In the genomic region with DNA sequence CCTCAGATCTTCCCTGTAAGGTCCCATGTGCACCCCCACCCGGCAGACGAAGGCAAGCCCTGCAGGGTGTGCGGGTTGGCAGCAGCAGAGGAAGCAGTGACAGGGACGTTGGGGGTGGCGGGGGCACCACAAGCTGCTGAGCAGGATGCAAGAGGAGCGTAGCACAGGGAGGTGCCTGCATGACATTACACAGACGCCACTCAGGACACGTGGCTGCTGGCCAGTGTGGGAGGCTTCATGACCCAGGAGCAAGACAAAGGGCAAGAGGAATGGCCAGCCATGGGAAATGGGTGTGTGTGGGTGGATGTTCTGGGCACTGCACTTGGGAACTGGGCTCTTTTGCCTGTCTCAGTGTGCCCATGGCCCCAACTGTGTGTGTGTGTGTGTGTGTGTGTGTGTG, we compare ENCODE assay signal across 9 mouse cellular contexts. TPM values are rescaled to one million over a fixed set of nuclear protein-coding genes. Genes with fewer than 3 reads are reported as not detected.
DNase-seq lines count a peak whose midpoint lies in the region; ATAC-seq and TF ChIP-seq lines count a peak whose summit lies in the region.
"Had no signal": no experiment of that assay in that cellular context is flagged by ENCODE, and none has a peak within 500 bp of the region (broad histone marks: within the 10 kb centered on the region; RNA-seq: fewer than 3 reads in every experiment).

No protein-coding gene starts in this region.

- no peak overlapping the region for H3K4me2 ChIP-seq in hindbrain, postnatal 0 days (ENCODE audit: low read depth, low read length)
- no peak overlapping the region for H3K4me2 ChIP-seq in hindbrain, embryonic 11.5 days (replicated peaks; ENCODE audit: low read depth, low read length)
- H3K4me2 ChIP-seq in forebrain, embryonic 12.5 days = no peak overlapping the region
- no peak overlapping the region for H3K4me2 ChIP-seq in hindbrain, embryonic 14.5 days (replicated peaks)

- no peak overlapping the region for H3K4me3 ChIP-seq in hindbrain, postnatal 0 days (ENCODE audit: low read length)
- H3K4me3 ChIP-seq in hindbrain, embryonic 11.5 days (ENCODE audit: low read depth, low read length) = no peak overlapping the region
- no peak overlapping the region for H3K4me3 ChIP-seq in brown adipose tissue, adult 24 weeks (ENCODE audit: insufficient read depth, low read depth, low read length)
- no peak overlapping the region for H3K4me3 ChIP-seq in forebrain, embryonic 12.5 days (replicated peaks)
- H3K4me3 ChIP-seq in hindbrain, embryonic 14.5 days (replicated peaks; ENCODE audit: low read length) = no peak overlapping the region

- no peaks in the 10 kb centered on the region for H3K27me3 ChIP-seq in hindbrain, postnatal 0 days (ENCODE audit: insufficient read depth, low read length)
- H3K27me3 ChIP-seq in hindbrain, embryonic 11.5 days (ENCODE audit: control insufficient read depth, insufficient read depth, low read length) = no peaks in the 10 kb centered on the region
- H3K27me3 ChIP-seq in forebrain, embryonic 12.5 days = no peaks in the 10 kb centered on the region
- H3K27me3 ChIP-seq in hindbrain, embryonic 14.5 days (ENCODE audit: control insufficient read depth, insufficient read depth, low read length) = no peaks in the 10 kb centered on the region

- TF ChIP-seq CTCF in hindbrain, postnatal 0 days (IDR thresholded peaks at IDR 0.05; ENCODE audit: low read depth) = no peak

- ATAC-seq in hindbrain, postnatal 0 days = peak; percentile 12; the same call in 1 of the 2 replicates
- ATAC-seq in hindbrain, embryonic 11.5 days (ENCODE audit: low FRiP score) = no peak
- ATAC-seq in forebrain, embryonic 12.5 days (ENCODE audit: low FRiP score) = no peak
- ATAC-seq in hindbrain, embryonic 14.5 days (ENCODE audit: low FRiP score) = no peak

- H3K27ac ChIP-seq in hindbrain, postnatal 0 days = no peak overlapping the region
- no peak overlapping the region for H3K27ac ChIP-seq in hindbrain, embryonic 11.5 days (ENCODE audit: low read depth, low read length)
- 0 out of 2 replicates have a peak overlapping the region, but pooled peaks have one; percentile 0 for H3K27ac ChIP-seq in brown adipose tissue, adult 24 weeks (replicated peaks; ENCODE audit: low read depth, low read length)
- H3K27ac ChIP-seq in forebrain, embryonic 12.5 days = no peak overlapping the region
- no peak overlapping the region for H3K27ac ChIP-seq in hindbrain, embryonic 14.5 days
- H3K27ac ChIP-seq: liver, embryonic 14.5 days had no signal

- H3K9me3 ChIP-seq in hindbrain, postnatal 0 days (ENCODE audit: low read length) = no peaks in the 10 kb centered on the region
- no peaks in the 10 kb centered on the region for H3K9me3 ChIP-seq in hindbrain, embryonic 11.5 days (ENCODE audit: control insufficient read depth, low read length)
- no peaks in the 10 kb centered on the region for H3K9me3 ChIP-seq in forebrain, embryonic 12.5 days
- H3K9me3 ChIP-seq in hindbrain, embryonic 14.5 days (ENCODE audit: control insufficient read depth, low read length) = no peaks in the 10 kb centered on the region

- H3K4me1 ChIP-seq in hindbrain, postnatal 0 days (ENCODE audit: insufficient read depth, low read length) = no peaks in the 10 kb centered on the region
- H3K4me1 ChIP-seq in hindbrain, embryonic 11.5 days (replicated peaks; ENCODE audit: control insufficient read depth, insufficient read depth, low read length) = no peaks in the 10 kb centered on the region
- H3K4me1 ChIP-seq in brown adipose tissue, adult 24 weeks (ENCODE audit: control insufficient read depth, insufficient read depth, insufficient read length, low read length) = peaks cover 12% of the 10 kb centered on the region
- no peaks in the 10 kb centered on the region for H3K4me1 ChIP-seq in forebrain, embryonic 12.5 days
- H3K4me1 ChIP-seq in hindbrain, embryonic 14.5 days (replicated peaks; ENCODE audit: control insufficient read depth, insufficient read depth, low read length) = no peaks in the 10 kb centered on the region

- H3K36me3 ChIP-seq in hindbrain, postnatal 0 days (ENCODE audit: insufficient read depth, low read length) = peaks cover 24% of the 10 kb centered on the region
- H3K36me3 ChIP-seq in hindbrain, embryonic 11.5 days (ENCODE audit: control insufficient read depth, insufficient read depth, low read length) = peaks cover 10% of the 10 kb centered on the region; the same call in 1 of the 2 replicates
- H3K36me3 ChIP-seq in forebrain, embryonic 12.5 days (replicated peaks) = peaks cover 68% of the 10 kb centered on the region
- H3K36me3 ChIP-seq in hindbrain, embryonic 14.5 days (replicated peaks; ENCODE audit: control insufficient read depth, insufficient read depth) = peaks cover 56% of the 10 kb centered on the region

- 74% methylated on average over 8 of the region's 8 CpGs for WGBS in hindbrain, postnatal 0 days
- WGBS in hindbrain, embryonic 11.5 days = 87% methylated on average over 8 of the region's 8 CpGs
- WGBS in forebrain, embryonic 12.5 days = 92% methylated on average over 8 of the region's 8 CpGs
- WGBS in hindbrain, embryonic 14.5 days = 88% methylated on average over 8 of the region's 8 CpGs

- no peak overlapping the region for H3K9ac ChIP-seq in hindbrain, postnatal 0 days (replicated peaks; ENCODE audit: low read length)
- H3K9ac ChIP-seq in hindbrain, embryonic 11.5 days (ENCODE audit: low read depth, low read length) = no peak overlapping the region
- H3K9ac ChIP-seq in forebrain, embryonic 12.5 days = no peak overlapping the region
- no peak overlapping the region for H3K9ac ChIP-seq in hindbrain, embryonic 14.5 days
- H3K9ac ChIP-seq: liver, embryonic 14.5 days had no signal

- no peak for DNase-seq in hindbrain, postnatal 0 days (ENCODE audit: low spot score)
- no peak for DNase-seq in hindbrain, embryonic 11.5 days (ENCODE audit: low spot score)
- DNase-seq in kidney, adult 8-10 months = peak; percentile 75 to 76
- DNase-seq in lung, postnatal 10 days = peak; percentile 81
- DNase-seq in thymus, postnatal 4 days = no peak
- DNase-seq in hindbrain, embryonic 14.5 days (ENCODE audit: low spot score) = no peak

RNA-seq across cellular contexts. Expression of a gene that starts 12.9 kb away (rescaled TPM):
- 5.0 and 9.5 TPM in 2 replicates for total RNA-seq in hindbrain, postnatal 0 days (2014; rRNA removed)
- polyA plus RNA-seq in hindbrain, postnatal 0 days (2015; fragmentation: Nextera tagmentation; extraction: Ambion mirVana) = 4.4 and 5.3 TPM in 2 replicates
- polyA plus RNA-seq in hindbrain, embryonic 11.5 days (2014; fragmentation: Nextera tagmentation; extraction: Ambion mirVana) = 6.4 and 10.9 TPM in 2 replicates
- polyA plus RNA-seq in brown adipose tissue, adult 24 weeks (2012; ENCODE audit: insufficient read depth, insufficient read length, missing spikeins) = 141 and 148 TPM in 2 replicates
- polyA plus RNA-seq in forebrain, embryonic 12.5 days (2016; fragmentation: Nextera tagmentation; extraction: Ambion mirVana) = 6.6 and 7.6 TPM in 2 replicates
- polyA plus RNA-seq in hindbrain, embryonic 14.5 days (2014; fragmentation: Nextera tagmentation; extraction: Ambion mirVana) = 5.6 and 6.6 TPM in 2 replicates

RNA-seq across cellular contexts. Expression of a gene that starts 34.4 kb away (rescaled TPM):
- 76.5 and 82.1 TPM in 2 replicates for total RNA-seq in hindbrain, postnatal 0 days (2014; rRNA removed)
- 124 and 127 TPM in 2 replicates for polyA plus RNA-seq in hindbrain, postnatal 0 days (2015; fragmentation: Nextera tagmentation; extraction: Ambion mirVana)
- polyA plus RNA-seq in hindbrain, embryonic 11.5 days (2014; fragmentation: Nextera tagmentation; extraction: Ambion mirVana) = 176 and 180 TPM in 2 replicates
- 86.7 and 98.8 TPM in 2 replicates for polyA plus RNA-seq in brown adipose tissue, adult 24 weeks (2012; ENCODE audit: insufficient read depth, insufficient read length, missing spikeins)
- 165 and 169 TPM in 2 replicates for polyA plus RNA-seq in forebrain, embryonic 12.5 days (2016; fragmentation: Nextera tagmentation; extraction: Ambion mirVana)
- polyA plus RNA-seq in hindbrain, embryonic 14.5 days (2014; fragmentation: Nextera tagmentation; extraction: Ambion mirVana) = 113 and 114 TPM in 2 replicates

RNA-seq across cellular contexts. Expression of a gene that starts 58.0 kb away (rescaled TPM):
- total RNA-seq in hindbrain, postnatal 0 days (2014; rRNA removed) = 501 and 566 TPM in 2 replicates
- polyA plus RNA-seq in hindbrain, postnatal 0 days (2015; fragmentation: Nextera tagmentation; extraction: Ambion mirVana) = 1,894 and 2,002 TPM in 2 replicates
- 988 and 1,001 TPM in 2 replicates for polyA plus RNA-seq in hindbrain, embryonic 11.5 days (2014; fragmentation: Nextera tagmentation; extraction: Ambion mirVana)
- polyA plus RNA-seq in brown adipose tissue, adult 24 weeks (2012; ENCODE audit: insufficient read depth, insufficient read length, missing spikeins) = 320 and 478 TPM in 2 replicates
- polyA plus RNA-seq in forebrain, embryonic 12.5 days (2016; fragmentation: Nextera tagmentation; extraction: Ambion mirVana) = 1,130 and 1,137 TPM in 2 replicates
- 1,554 and 1,615 TPM in 2 replicates for polyA plus RNA-seq in hindbrain, embryonic 14.5 days (2014; fragmentation: Nextera tagmentation; extraction: Ambion mirVana)

Comparison
In these comparisons a context has a peak if more than half of its experiments do, and no peak if none do; other contexts are left out.
1. DNase-seq: peak in kidney, adult 8-10 months (2 of 2) and lung, postnatal 10 days (single experiment); none in hindbrain, postnatal 0 days (single experiment), hindbrain, embryonic 11.5 days (single experiment), thymus, postnatal 4 days (single experiment) and hindbrain, embryonic 14.5 days (single experiment).
2. RNA of a gene that starts 12.9 kb away (polyA plus RNA-seq): 141 to 148 TPM in brown adipose tissue, adult 24 weeks; 6.6 to 7.6 TPM in forebrain, embryonic 12.5 days, 6.4 to 10.9 TPM in hindbrain, embryonic 11.5 days, 5.6 to 6.6 TPM in hindbrain, embryonic 14.5 days and 4.4 to 5.3 TPM in hindbrain, postnatal 0 days; every median in the first group is over 10 times any median in the second.